Mouse (Mus musculus): ENCODE results near the gene C1qtnf9. TPM values are rescaled to one million over a fixed set of nuclear protein-coding genes. Genes with fewer than 3 reads are reported as not detected.

The C1qtnf9 gene
- total RNA-seq, 1 experiment: 0.49 TPM

DNA sequence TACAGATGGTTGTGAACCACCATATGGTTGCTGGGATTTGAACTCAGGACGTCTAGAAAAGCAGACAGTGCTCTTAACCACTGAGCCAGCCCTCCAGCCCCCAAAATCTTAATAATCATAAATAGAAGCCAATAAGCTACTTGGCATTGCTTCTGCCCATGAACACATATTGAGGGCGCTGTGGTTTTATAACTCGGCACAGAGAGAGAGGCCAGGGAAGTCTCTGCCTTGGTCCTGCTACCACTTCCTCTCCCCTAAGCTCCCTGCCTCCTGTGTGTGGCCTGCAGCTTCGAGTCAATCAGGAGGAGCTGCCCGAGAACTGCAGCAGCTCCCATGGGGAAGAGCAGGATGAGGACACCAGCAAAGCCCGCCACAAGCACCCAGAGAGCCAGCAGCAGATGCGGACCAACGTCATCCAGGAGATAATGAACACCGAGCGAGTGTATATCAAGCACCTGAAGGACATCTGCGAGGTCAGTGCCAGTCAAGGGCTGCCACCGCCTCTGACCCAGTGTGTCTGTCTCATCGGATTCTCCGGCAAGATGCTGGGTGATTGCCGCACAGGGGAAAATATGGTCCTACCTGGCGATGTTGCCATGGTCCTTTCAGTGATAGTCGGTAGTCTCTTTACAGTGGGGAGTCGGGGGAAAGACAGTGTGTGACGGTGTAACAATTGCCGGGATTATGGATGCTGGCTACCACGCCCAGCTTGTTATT, 20.6 kb upstream of the C1qtnf9 start:
- H3K36me3 ChIP-seq (ENCODE audit: control insufficient read depth, insufficient read depth, low read length, poor library complexity, severe bottlenecking): peaks cover 39% of the 10 kb centered on the region
- DNase-seq (ENCODE audit: low read depth, low spot score): no peak
- H3K27ac ChIP-seq (ENCODE audit: insufficient read depth, low read depth, low read length, poor library complexity, severe bottlenecking): no peak overlapping the region
- H3K4me3 ChIP-seq (ENCODE audit: insufficient read depth in 1 of 2, low read depth in 1 of 2, low read length in 2 of 2, poor library complexity in 1 of 2, severe bottlenecking in 1 of 2): no peak overlapping the region
- no peaks in the 10 kb centered on the region for H3K9me3 ChIP-seq (ENCODE audit: control insufficient read depth, insufficient read depth, low read depth, low read length)
- in situ Hi-C loops (cut with MboI; ENCODE audit: low sequenced_read_pairs in 2 of 2, unreplicated experiment in 2 of 2): no loop called here
- H3K9ac ChIP-seq (ENCODE audit: insufficient read depth, low read depth, low read length, poor library complexity, severe bottlenecking): no peak overlapping the region
- TF ChIP-seq CHD2 (IDR thresholded peaks at IDR 0.05; ENCODE audit: low read depth, low read length): no peak
- TF ChIP-seq HCFC1 (IDR thresholded peaks at IDR 0.05; ENCODE audit: borderline replicate concordance, insufficient read depth, low read length): no peak
- TF ChIP-seq MAFK (IDR thresholded peaks at IDR 0.05; ENCODE audit: insufficient read depth, low read depth, low read length): no peak
- TF ChIP-seq ZC3H11A (IDR thresholded peaks at IDR 0.05; ENCODE audit: borderline replicate concordance, low read depth, low read length): no peak
- H3K4me1 ChIP-seq (ENCODE audit: control insufficient read depth in 2 of 2, insufficient read depth in 2 of 2, low read length in 2 of 2, poor library complexity in 1 of 2): peaks cover 0 to 3% of the 10 kb centered on the region in 2 experiments; a peak in 1 of 4 replicates

DNA sequence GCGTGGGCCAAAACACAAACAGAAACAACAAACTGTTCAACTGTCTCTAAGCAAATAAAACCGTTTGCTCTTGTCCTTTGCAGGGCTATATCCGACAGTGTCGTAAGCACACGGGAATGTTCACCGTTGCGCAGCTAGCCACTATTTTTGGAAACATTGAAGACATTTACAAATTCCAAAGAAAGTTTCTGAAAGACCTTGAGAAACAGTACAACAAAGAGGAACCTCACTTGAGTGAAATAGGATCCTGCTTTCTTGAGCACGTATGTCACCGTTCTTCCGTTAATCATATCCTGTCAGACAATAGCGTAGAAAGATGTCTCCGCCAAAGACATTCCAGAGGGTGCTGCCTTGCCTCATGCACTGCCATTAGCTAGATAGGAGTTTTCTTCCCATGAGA, 18.1 kb upstream of the C1qtnf9 start:
- Histone ChIP-seq H3K4me3 (ENCODE audit: insufficient read depth in 1 of 2, low read depth in 1 of 2, low read length in 2 of 2, poor library complexity in 1 of 2, severe bottlenecking in 1 of 2) (no peak overlapping the region), H3K27ac (ENCODE audit: insufficient read depth, low read depth, low read length, poor library complexity, severe bottlenecking) (no peak overlapping the region), H3K9me3 (ENCODE audit: control insufficient read depth, insufficient read depth, low read depth, low read length) (no peaks in the 10 kb centered on the region), H3K9ac (ENCODE audit: insufficient read depth, low read depth, low read length, poor library complexity, severe bottlenecking) (no peak overlapping the region), H3K36me3 (ENCODE audit: control insufficient read depth, insufficient read depth, low read length, poor library complexity, severe bottlenecking) (peaks cover 42% of the 10 kb centered on the region), H3K4me1 (ENCODE audit: control insufficient read depth in 2 of 2, insufficient read depth in 2 of 2, low read length in 2 of 2, poor library complexity in 1 of 2) (peaks cover 0 to 5% of the 10 kb centered on the region in 2 experiments; a peak in 2 of 4 replicates)
- DNase-seq (ENCODE audit: low read depth, low spot score): no peak
- in situ Hi-C loops (cut with MboI; ENCODE audit: low sequenced_read_pairs in 2 of 2, unreplicated experiment in 2 of 2): no loop called here
- TF ChIP-seq ZC3H11A (IDR thresholded peaks at IDR 0.05; ENCODE audit: borderline replicate concordance, low read depth, low read length): no peak
- TF ChIP-seq CHD2 (IDR thresholded peaks at IDR 0.05; ENCODE audit: low read depth, low read length): no peak
- no peak for TF ChIP-seq ZNF384 (IDR thresholded peaks at IDR 0.05; ENCODE audit: low read depth, low read length)
- no peak for TF ChIP-seq MAFK (IDR thresholded peaks at IDR 0.05; ENCODE audit: insufficient read depth, low read depth, low read length)
- TF ChIP-seq HCFC1 (IDR thresholded peaks at IDR 0.05; ENCODE audit: borderline replicate concordance, insufficient read depth, low read length): no peak

DNA sequence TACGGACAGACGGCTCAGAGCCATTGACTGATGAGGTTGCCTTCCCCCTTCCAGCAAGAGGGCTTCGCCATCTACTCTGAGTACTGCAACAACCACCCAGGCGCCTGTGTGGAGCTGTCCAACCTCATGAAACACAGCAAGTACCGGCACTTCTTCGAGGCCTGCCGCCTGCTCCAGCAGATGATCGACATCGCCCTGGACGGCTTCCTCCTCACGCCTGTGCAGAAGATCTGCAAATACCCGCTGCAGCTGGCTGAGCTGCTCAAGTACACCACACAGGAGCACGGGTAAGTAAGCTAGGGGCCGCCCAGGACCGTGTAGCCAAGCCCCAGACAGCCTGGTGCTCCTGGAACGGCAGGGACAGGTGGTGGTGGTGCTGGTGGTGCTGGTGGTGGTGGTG, 16.4 kb upstream of the C1qtnf9 start:
- in situ Hi-C loops (cut with MboI; ENCODE audit: low sequenced_read_pairs in 2 of 2, unreplicated experiment in 2 of 2): no loop called here
- no peak for DNase-seq (ENCODE audit: low read depth, low spot score)
- Histone ChIP-seq H3K4me1 (ENCODE audit: control insufficient read depth in 2 of 2, insufficient read depth in 2 of 2, low read length in 2 of 2, poor library complexity in 1 of 2) (peaks cover 0 to 5% of the 10 kb centered on the region in 2 experiments; a peak in 2 of 4 replicates), H3K9me3 (ENCODE audit: control insufficient read depth, insufficient read depth, low read depth, low read length) (no peaks in the 10 kb centered on the region), H3K4me3 (ENCODE audit: insufficient read depth in 1 of 2, low read depth in 1 of 2, low read length in 2 of 2, poor library complexity in 1 of 2, severe bottlenecking in 1 of 2) (no peak overlapping the region), H3K27ac (ENCODE audit: insufficient read depth, low read depth, low read length, poor library complexity, severe bottlenecking) (no peak overlapping the region), H3K36me3 (ENCODE audit: control insufficient read depth, insufficient read depth, low read length, poor library complexity, severe bottlenecking) (peaks cover 38% of the 10 kb centered on the region), H3K9ac (ENCODE audit: insufficient read depth, low read depth, low read length, poor library complexity, severe bottlenecking) (no peak overlapping the region)
- TF ChIP-seq MAFK (IDR thresholded peaks at IDR 0.05; ENCODE audit: insufficient read depth, low read depth, low read length) (no peak), CHD2 (IDR thresholded peaks at IDR 0.05; ENCODE audit: low read depth, low read length) (no peak), HCFC1 (IDR thresholded peaks at IDR 0.05; ENCODE audit: borderline replicate concordance, insufficient read depth, low read length) (no peak), ZC3H11A (IDR thresholded peaks at IDR 0.05; ENCODE audit: borderline replicate concordance, low read depth, low read length) (no peak), ZNF384 (IDR thresholded peaks at IDR 0.05; ENCODE audit: low read depth, low read length) (no peak)

DNA sequence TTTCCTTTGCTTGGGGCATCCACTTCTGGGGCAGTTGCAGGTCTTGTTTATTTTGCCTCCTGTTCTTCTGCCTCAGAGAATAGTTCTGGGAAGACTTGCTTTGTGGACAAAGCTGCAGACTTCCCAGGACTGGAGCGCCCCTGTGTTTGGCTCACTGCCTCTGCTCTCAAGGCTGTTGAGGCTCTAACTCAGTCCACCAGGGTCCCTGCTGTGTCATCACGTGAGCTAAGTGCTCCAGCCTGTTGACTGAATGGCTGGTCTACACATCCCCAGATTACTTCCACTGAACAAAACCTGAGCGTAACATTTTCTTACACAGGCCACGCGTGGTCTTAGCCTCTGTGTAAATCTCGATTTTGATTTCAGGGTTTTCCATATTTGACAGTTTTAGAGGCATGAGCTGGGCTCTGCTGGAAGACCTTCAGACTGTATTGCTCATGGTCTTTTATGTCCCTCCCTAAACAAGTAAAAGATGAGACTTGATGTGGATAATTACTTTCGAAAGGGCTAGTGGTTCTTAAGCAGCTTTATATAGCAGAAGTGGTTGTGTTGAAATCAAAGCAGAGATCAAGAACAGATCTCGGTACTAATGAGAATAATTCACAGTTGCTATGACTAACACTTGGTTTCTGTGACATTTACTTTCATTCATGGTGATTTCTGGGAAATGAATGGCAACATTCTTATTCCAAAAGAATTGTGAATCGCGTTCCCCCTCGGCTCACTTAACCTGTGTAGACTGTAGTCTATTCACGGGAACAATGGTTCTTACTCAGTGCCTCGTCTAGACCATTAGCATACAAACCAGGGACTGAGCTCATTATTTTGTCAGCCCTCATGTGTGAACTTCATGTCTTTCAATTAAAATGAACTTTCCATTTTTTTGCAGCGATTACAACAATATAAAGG, 14.8 kb upstream of the C1qtnf9 start:
- Histone ChIP-seq H3K27ac (ENCODE audit: insufficient read depth, low read depth, low read length, poor library complexity, severe bottlenecking) (no peak overlapping the region), H3K9ac (ENCODE audit: insufficient read depth, low read depth, low read length, poor library complexity, severe bottlenecking) (no peak overlapping the region), H3K9me3 (ENCODE audit: control insufficient read depth, insufficient read depth, low read depth, low read length) (no peaks in the 10 kb centered on the region), H3K4me3 (ENCODE audit: insufficient read depth in 1 of 2, low read depth in 1 of 2, low read length in 2 of 2, poor library complexity in 1 of 2, severe bottlenecking in 1 of 2) (no peak overlapping the region), H3K4me1 (ENCODE audit: control insufficient read depth in 2 of 2, insufficient read depth in 2 of 2, low read length in 2 of 2, poor library complexity in 1 of 2) (peaks cover 0 to 5% of the 10 kb centered on the region in 2 experiments; a peak in 2 of 4 replicates), H3K36me3 (ENCODE audit: control insufficient read depth, insufficient read depth, low read length, poor library complexity, severe bottlenecking) (peaks cover 32% of the 10 kb centered on the region)
- in situ Hi-C loops (cut with MboI; ENCODE audit: low sequenced_read_pairs in 2 of 2, unreplicated experiment in 2 of 2): no loop called here
- TF ChIP-seq ZNF384 (IDR thresholded peaks at IDR 0.05; ENCODE audit: low read depth, low read length): no peak
- no peak for TF ChIP-seq HCFC1 (IDR thresholded peaks at IDR 0.05; ENCODE audit: borderline replicate concordance, insufficient read depth, low read length)
- TF ChIP-seq ZC3H11A (IDR thresholded peaks at IDR 0.05; ENCODE audit: borderline replicate concordance, low read depth, low read length): no peak
- no peak for TF ChIP-seq CHD2 (IDR thresholded peaks at IDR 0.05; ENCODE audit: low read depth, low read length)
- no peak for TF ChIP-seq MAFK (IDR thresholded peaks at IDR 0.05; ENCODE audit: insufficient read depth, low read depth, low read length)
- no peak for DNase-seq (ENCODE audit: low read depth, low spot score)
